Mouse (Mus musculus): Measurements from ENCODE around the gene Lipf.

Gene Lipf

GRCm38 (mm10) chr19:33960887-33961286 is at the start of gene Lipf:
Gene Lipf, plus strand, starts transcription at chr19:33961187.
- no peak for DNase-seq (ENCODE audit: extremely low read depth, low read depth)

DNA sequence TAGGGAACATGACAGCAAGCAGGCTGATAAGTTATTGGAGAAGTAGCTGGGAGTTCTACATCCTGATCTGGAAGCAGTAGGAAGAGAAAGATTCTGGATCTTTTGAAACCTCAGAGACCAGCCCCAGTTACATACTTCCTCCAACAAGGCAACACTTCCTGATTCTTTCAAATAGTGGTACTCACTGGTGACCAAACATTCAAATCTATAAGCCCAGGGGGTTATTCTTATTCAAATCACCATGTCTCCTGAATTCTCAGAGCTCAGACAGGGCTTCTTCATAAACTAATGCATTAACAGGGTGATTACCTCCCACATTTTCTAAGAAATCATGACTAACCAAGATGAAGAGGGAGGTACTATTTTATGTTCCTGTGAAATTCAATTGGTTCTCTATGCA is 36.9 kb upstream of the Lipf start:
- DNase-seq (ENCODE audit: extremely low read depth, low read depth): no peak

- peak; percentile 0 for DNase-seq (ENCODE audit: extremely low read depth, low read depth)
These were observed 18.0 kb downstream of the Lipf start for GRCm38 (mm10) chr19:33979007-33979406.

GRCm38 (mm10) chr19:33983043-33983442 is 22.1 kb downstream of the Lipf start:
- DNase-seq (ENCODE audit: extremely low read depth, low read depth): no peak

- no peak for DNase-seq (ENCODE audit: extremely low read depth, low read depth)
These were observed 47.0 kb downstream of the Lipf start, which contains the start of gene Lipk for GRCm38 (mm10) chr19:34008002-34008401. Gene Lipk, plus strand, starts transcription at chr19:34008290.

DNA sequence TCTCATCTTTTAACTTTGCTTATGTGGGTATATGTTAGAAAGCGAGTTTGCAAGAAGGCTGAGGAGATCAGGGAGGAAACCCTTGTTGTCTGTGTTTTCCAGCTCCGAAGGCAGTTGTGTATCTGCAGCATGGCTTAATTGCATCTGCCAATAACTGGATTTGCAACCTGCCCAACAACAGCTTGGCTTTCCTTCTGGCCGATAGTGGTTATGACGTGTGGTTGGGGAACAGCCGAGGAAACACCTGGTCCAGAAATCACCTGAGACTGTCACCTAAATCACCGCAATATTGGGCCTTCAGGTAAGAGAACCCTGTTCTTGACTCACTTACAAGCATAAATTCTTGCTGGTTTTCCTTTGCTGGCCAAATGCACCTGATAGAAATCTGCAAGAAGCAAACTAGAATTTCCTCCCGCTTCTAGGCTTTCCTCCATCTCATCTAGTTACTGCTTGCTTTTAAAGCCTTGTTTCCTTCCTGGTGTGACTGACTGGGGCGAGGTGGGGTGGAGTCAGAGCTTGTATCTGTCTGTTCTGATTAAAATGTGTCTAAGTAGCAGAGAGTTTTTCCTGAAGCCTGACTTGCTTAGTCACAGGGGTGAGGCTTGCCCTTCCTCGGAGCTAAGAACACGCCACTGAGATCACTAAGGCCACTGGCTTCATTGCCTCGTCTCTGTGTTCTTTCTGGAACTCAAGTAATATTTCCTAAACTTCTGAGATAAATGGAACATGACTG is 60.6 kb downstream of the Lipf start:
- no peak for DNase-seq (ENCODE audit: extremely low read depth, low read depth)

DNA sequence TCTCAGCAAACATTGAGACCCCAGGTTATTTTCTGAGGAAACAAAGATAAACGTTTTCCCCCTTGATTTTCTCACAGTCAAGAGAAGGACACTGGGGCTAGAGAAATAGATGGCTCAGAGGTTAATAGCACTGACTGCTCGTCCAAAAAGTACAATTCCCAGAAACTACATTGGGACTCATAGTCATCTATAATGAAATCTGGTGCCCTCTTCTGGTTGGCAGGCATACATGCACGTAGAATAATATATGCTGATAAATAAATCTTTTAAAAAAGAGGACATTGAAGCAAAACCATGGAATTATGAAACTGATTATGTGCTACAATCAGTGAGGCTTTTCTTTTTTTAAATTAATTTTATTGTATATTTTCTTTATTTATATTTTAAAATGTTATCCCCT is 61.8 kb downstream of the Lipf start:
- DNase-seq (ENCODE audit: extremely low read depth, low read depth): no peak
